Mouse (Mus musculus): ENCODE data around the gene Ring1. TPM values are rescaled to one million over a fixed set of nuclear protein-coding genes. Genes with fewer than 3 reads are reported as not detected.

Gene Ring1
- polyA plus RNA-seq, 1 experiment: 38.4 TPM

DNA sequence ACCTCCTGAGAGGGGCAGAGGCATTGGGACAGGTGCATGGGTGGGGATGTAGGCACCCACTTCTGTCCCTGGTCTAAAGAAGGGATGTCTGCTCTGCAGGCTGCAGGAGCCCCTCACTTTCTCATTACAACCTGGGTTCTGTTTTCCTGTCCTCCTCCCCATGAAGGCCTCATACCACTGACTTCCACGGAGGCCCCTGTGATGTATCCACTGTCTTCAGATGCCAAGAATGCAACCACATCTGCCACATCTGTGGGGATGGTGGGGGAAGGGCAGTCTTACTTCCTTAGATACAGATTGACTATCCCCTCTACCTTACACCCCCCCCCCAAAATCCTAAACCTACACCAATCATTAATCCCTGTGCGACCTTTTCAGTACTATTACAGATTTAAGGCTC lies 1.7 kb upstream of the Ring1 start:
- DNase-seq: no peak
- Histone ChIP-seq H3K4me3 (ENCODE audit: control insufficient read depth, insufficient read depth, low read length) (no peak overlapping the region), H3K4me1 (replicated peaks; ENCODE audit: control insufficient read depth, insufficient read depth, low read length) (peaks cover 48% of the 10 kb centered on the region), H3K27me3 (ENCODE audit: control insufficient read depth, insufficient read depth, low read length) (no peaks in the 10 kb centered on the region), H3K36me3 (ENCODE audit: control insufficient read depth, insufficient read depth, low read length) (no peaks in the 10 kb centered on the region), H3K27ac (ENCODE audit: control insufficient read depth, insufficient read depth, low read length) (no peak overlapping the region)
- no peak for TF ChIP-seq POLR2A (IDR thresholded peaks at IDR 0.05; ENCODE audit: control insufficient read depth, extremely low read depth, insufficient read depth, low read length, poor library complexity)
- TF ChIP-seq CTCF (IDR thresholded peaks at IDR 0.05; ENCODE audit: borderline replicate concordance, control insufficient read depth, extremely low read depth, insufficient read depth, low read length, poor library complexity): no peak
- 45% methylated on average over 2 of the region's 2 CpGs for WGBS

DNA sequence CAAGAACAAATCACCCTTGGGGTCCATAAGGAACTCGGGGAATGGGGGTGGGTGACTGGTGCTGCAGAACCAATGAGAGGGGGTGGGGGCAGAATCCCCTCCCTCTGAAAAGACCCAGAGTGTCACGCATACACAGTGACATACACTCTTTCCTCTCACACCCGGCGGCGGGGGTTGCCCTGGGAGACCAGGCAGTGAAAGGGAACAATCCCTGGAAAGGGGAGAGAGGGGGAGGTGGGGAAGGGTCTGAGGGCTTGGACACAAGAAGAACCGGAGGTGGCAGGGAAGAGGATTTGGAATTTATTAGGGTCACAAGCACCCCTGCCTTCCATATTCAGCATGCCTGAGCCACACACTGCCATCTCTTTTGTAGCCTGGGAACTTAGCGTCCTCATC lies 1.3 kb upstream of the Ring1 start:
- 76% methylated on average over 7 of the region's 7 CpGs for WGBS
- H3K36me3 ChIP-seq (ENCODE audit: control insufficient read depth, insufficient read depth, low read length): no peaks in the 10 kb centered on the region
- no peak overlapping the region for H3K4me3 ChIP-seq (ENCODE audit: control insufficient read depth, insufficient read depth, low read length)
- DNase-seq: no peak
- H3K4me1 ChIP-seq (replicated peaks; ENCODE audit: control insufficient read depth, insufficient read depth, low read length): peaks cover 46% of the 10 kb centered on the region
- TF ChIP-seq CTCF (IDR thresholded peaks at IDR 0.05; ENCODE audit: borderline replicate concordance, control insufficient read depth, extremely low read depth, insufficient read depth, low read length, poor library complexity): no peak
- TF ChIP-seq POLR2A (IDR thresholded peaks at IDR 0.05; ENCODE audit: control insufficient read depth, extremely low read depth, insufficient read depth, low read length, poor library complexity): no peak
- no peaks in the 10 kb centered on the region for H3K27me3 ChIP-seq (ENCODE audit: control insufficient read depth, insufficient read depth, low read length)
- no peak overlapping the region for H3K27ac ChIP-seq (ENCODE audit: control insufficient read depth, insufficient read depth, low read length)

DNA sequence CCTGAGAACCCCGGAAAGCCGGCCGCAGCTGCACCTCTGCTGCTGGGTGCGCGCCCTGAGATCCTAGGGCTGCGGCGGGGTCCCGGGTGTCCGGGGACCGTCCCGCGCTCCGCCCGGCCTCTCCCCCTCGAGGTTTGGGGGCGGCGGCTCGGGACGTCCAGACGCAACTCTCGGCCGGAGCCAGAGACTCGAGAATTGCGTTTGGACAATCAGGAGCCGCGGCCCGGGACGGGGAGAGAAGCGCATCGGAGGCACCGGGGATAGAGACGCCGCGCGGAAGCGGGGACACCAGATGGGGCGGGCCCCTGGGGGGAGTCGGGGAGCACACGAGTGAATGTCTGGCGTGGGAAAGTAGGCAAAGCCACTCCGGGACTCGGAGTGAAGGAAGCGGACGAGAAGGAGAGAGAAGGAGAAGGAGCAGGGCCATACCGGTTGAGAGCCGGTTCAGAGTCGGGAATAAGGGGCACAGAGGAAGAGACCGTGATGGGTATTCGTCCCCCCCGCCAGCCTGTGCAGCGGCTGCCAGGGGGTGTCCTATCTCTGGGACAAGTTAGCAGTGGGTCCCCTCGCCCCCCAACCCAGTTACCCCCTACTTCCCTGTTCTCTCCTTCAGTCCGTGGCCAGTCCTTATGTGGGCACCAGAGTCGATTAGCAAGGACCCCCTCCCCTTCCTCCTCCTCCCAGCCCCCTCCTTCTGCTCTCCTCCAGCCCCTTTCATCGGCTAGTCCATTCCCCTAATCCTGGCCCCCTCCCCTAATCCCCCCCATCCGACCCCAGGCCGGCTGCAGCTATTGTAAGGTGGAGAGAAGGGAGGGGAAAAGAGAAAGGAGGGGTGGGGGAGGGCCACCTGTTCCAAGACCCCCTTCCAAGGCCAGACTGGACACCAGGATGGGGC lies 628 bp upstream of the Ring1 start:
- 4% methylated on average over 57 of the region's 57 CpGs for WGBS
- Histone ChIP-seq H3K36me3 (ENCODE audit: control insufficient read depth, insufficient read depth, low read length) (no peaks in the 10 kb centered on the region), H3K4me3 (ENCODE audit: control insufficient read depth, insufficient read depth, low read length) (peak overlapping the region; percentile 74), H3K27me3 (ENCODE audit: control insufficient read depth, insufficient read depth, low read length) (no peaks in the 10 kb centered on the region), H3K4me1 (replicated peaks; ENCODE audit: control insufficient read depth, insufficient read depth, low read length) (peaks cover 39% of the 10 kb centered on the region), H3K27ac (ENCODE audit: control insufficient read depth, insufficient read depth, low read length) (no peak overlapping the region; the same call in 1 of the 2 replicates)
- TF ChIP-seq POLR2A (IDR thresholded peaks at IDR 0.05; ENCODE audit: control insufficient read depth, extremely low read depth, insufficient read depth, low read length, poor library complexity) (peak; percentile 19; the same call in 1 of the 2 replicates), CTCF (IDR thresholded peaks at IDR 0.05; ENCODE audit: borderline replicate concordance, control insufficient read depth, extremely low read depth, insufficient read depth, low read length, poor library complexity) (0 out of 2 replicates have a peak, but pooled peaks have one; percentile 5)
- DNase-seq: no peak

DNA sequence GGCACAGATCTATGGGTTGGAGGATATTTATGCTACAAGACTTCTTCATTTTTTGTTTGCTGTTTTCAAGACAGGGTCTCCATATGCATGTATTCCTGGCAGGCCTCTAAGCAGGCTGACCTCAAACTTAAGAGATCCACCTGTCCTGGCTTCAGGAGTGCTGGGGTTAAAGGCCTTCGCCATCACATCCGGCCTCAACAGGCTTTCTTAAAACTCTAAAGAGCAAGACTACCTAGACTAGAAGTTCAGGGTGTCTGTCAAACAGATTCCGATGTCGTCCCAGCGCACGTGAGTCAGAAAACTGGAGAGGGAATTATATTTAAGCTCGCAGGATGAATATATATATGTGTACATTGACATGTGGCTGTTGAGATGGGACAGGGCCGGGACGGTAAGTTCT lies 802 bp downstream of the Ring1 start:
- no peaks in the 10 kb centered on the region for H3K36me3 ChIP-seq (ENCODE audit: control insufficient read depth, insufficient read depth, low read length)
- no peak for DNase-seq
- no peak overlapping the region for H3K27ac ChIP-seq (ENCODE audit: control insufficient read depth, insufficient read depth, low read length)
- no peaks in the 10 kb centered on the region for H3K27me3 ChIP-seq (ENCODE audit: control insufficient read depth, insufficient read depth, low read length)
- 80% methylated on average over 9 of the region's 9 CpGs for WGBS
- H3K4me1 ChIP-seq (replicated peaks; ENCODE audit: control insufficient read depth, insufficient read depth, low read length): peaks cover 35% of the 10 kb centered on the region
- TF ChIP-seq POLR2A (IDR thresholded peaks at IDR 0.05; ENCODE audit: control insufficient read depth, extremely low read depth, insufficient read depth, low read length, poor library complexity) (no peak), CTCF (IDR thresholded peaks at IDR 0.05; ENCODE audit: borderline replicate concordance, control insufficient read depth, extremely low read depth, insufficient read depth, low read length, poor library complexity) (no peak)
- H3K4me3 ChIP-seq (ENCODE audit: control insufficient read depth, insufficient read depth, low read length): no peak overlapping the region; the same call in 1 of the 2 replicates

DNA sequence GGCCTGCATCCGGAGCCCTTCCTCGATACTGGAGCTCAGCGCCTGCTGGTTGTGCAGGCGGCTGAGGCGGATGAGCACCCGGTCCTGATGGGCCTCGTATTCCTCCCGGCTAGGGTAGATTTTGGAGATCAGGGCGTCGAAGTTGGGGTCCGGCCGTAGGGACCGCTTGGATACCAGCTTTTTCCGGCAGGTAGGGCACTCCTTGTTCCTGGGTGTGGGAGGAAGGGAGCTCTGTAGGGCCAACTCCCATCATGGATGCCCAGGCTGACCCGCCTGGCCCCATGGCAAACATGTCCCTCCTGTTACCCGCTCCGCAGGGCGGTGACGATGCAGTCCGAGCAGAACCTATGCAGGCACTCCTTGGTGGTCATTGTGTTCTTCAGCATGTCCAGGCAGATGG lies 1.5 kb downstream of the Ring1 start:
- no peak overlapping the region for H3K27ac ChIP-seq (ENCODE audit: control insufficient read depth, insufficient read depth, low read length)
- H3K27me3 ChIP-seq (ENCODE audit: control insufficient read depth, insufficient read depth, low read length): no peaks in the 10 kb centered on the region
- no peak for DNase-seq
- H3K4me1 ChIP-seq (replicated peaks; ENCODE audit: control insufficient read depth, insufficient read depth, low read length): peaks cover 31% of the 10 kb centered on the region
- H3K4me3 ChIP-seq (ENCODE audit: control insufficient read depth, insufficient read depth, low read length): no peak overlapping the region
- 99% methylated on average over 20 of the region's 20 CpGs for WGBS
- H3K36me3 ChIP-seq (ENCODE audit: control insufficient read depth, insufficient read depth, low read length): no peaks in the 10 kb centered on the region
- TF ChIP-seq POLR2A (IDR thresholded peaks at IDR 0.05; ENCODE audit: control insufficient read depth, extremely low read depth, insufficient read depth, low read length, poor library complexity): no peak
- no peak for TF ChIP-seq CTCF (IDR thresholded peaks at IDR 0.05; ENCODE audit: borderline replicate concordance, control insufficient read depth, extremely low read depth, insufficient read depth, low read length, poor library complexity)

DNA sequence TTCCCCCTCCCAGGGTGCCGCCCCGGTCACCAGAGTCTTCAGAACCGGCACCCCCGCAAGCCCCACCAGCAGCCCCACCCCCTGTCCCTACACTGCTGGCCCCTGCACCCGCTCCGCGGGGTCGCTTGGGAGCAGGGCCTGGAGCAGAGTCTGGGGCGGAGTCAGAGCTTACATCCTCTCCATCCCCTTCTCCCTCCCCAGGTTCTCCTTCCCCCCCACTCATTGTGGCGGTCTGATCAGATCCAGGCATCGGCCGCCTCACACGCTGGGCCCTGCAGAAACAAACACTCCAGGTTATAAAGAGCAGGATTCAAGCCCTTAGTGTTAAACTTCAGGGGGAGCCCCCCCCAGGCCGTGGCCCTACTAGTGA lies 2.1 kb downstream of the Ring1 start:
- no peak overlapping the region for H3K27ac ChIP-seq (ENCODE audit: control insufficient read depth, insufficient read depth, low read length)
- no peak for DNase-seq
- H3K4me1 ChIP-seq (replicated peaks; ENCODE audit: control insufficient read depth, insufficient read depth, low read length): peaks cover 31% of the 10 kb centered on the region
- no peak overlapping the region for H3K4me3 ChIP-seq (ENCODE audit: control insufficient read depth, insufficient read depth, low read length)
- WGBS: 96% methylated on average over 14 of the region's 14 CpGs
- H3K27me3 ChIP-seq (ENCODE audit: control insufficient read depth, insufficient read depth, low read length): no peaks in the 10 kb centered on the region
- no peaks in the 10 kb centered on the region for H3K36me3 ChIP-seq (ENCODE audit: control insufficient read depth, insufficient read depth, low read length)
- TF ChIP-seq POLR2A (IDR thresholded peaks at IDR 0.05; ENCODE audit: control insufficient read depth, extremely low read depth, insufficient read depth, low read length, poor library complexity): no peak
- no peak for TF ChIP-seq CTCF (IDR thresholded peaks at IDR 0.05; ENCODE audit: borderline replicate concordance, control insufficient read depth, extremely low read depth, insufficient read depth, low read length, poor library complexity)

Measured in thymus, adult 2 months (tissue).